16 mouse cellular contexts compared by ENCODE assay signal in the genomic region with DNA sequence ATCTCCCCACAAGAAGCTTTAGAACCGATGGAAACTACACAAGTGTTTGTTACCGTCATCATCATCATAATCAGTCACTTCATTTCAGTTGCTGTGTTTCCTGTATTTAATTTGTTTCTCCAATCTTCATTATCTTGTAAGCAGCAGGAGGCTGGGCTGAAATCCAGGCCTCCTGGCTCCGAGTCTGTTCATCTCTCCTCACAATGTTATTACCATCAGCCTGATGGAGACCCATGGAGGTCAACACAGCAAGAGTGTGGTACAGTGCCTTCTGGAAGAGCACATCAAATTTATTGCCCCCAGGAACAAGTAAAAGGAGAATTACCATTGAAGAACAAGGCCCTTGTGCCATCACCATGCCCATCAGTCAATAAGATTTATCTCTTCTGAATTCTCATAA.
A peak's percentile ranks its signal among the peaks of the same experiment; 100 is the strongest.
DNase-seq lines count a peak whose midpoint lies in the region; ATAC-seq lines count a peak whose summit lies in the region.
"Had no signal": no experiment of that assay in that cellular context is flagged by ENCODE, and none has a peak within 500 bp of the region (broad histone marks: within the 10 kb centered on the region; RNA-seq: fewer than 3 reads in every experiment).

No protein-coding gene starts in this region.

- H3K27me3 ChIP-seq in hindbrain, embryonic 13.5 days, result no peaks in the 10 kb centered on the region
- H3K27me3 ChIP-seq in hindbrain, embryonic 10.5 days (ENCODE audit: insufficient read depth, poor library complexity, severe bottlenecking), result no peaks in the 10 kb centered on the region
- H3K27me3 ChIP-seq: forebrain, embryonic 13.5 days; hindbrain, embryonic 15.5 days had no signal

- no peak overlapping the region for H3K27ac ChIP-seq in hindbrain, embryonic 13.5 days
- H3K27ac ChIP-seq in hindbrain, embryonic 10.5 days, result no peak overlapping the region
- H3K27ac ChIP-seq: embryonic facial prominence, embryonic 10.5 days; forebrain, embryonic 13.5 days; hindbrain, embryonic 15.5 days had no signal

- 47% methylated on average over 3 of the region's 3 CpGs for WGBS in hindbrain, embryonic 13.5 days
- 77% methylated on average over 3 of the region's 3 CpGs for WGBS in hindbrain, embryonic 10.5 days

- no peaks in the 10 kb centered on the region for H3K9me3 ChIP-seq in hindbrain, embryonic 13.5 days
- H3K9me3 ChIP-seq in hindbrain, embryonic 10.5 days, result no peaks in the 10 kb centered on the region
- H3K9me3 ChIP-seq: embryonic facial prominence, embryonic 10.5 days; forebrain, embryonic 13.5 days; hindbrain, embryonic 15.5 days had no signal

- no peak overlapping the region for H3K9ac ChIP-seq in hindbrain, embryonic 13.5 days
- H3K9ac ChIP-seq: forebrain, embryonic 13.5 days; hindbrain, embryonic 15.5 days had no signal

- no peak overlapping the region for H3K4me2 ChIP-seq in hindbrain, embryonic 13.5 days
- H3K4me2 ChIP-seq: forebrain, embryonic 13.5 days; hindbrain, embryonic 15.5 days; midbrain, embryonic 11.5 days had no signal

- no peak for ATAC-seq in cerebellum, adult (ENCODE audit: insufficient number of reproducible peaks, low FRiP score, low TSS enrichment)
- ATAC-seq in hindbrain, embryonic 13.5 days (ENCODE audit: low FRiP score), result peak; percentile 39; the same call in 1 of the 2 replicates
- ATAC-seq: forebrain, embryonic 13.5 days had no signal

- H3K36me3 ChIP-seq in hindbrain, embryonic 13.5 days, result no peaks in the 10 kb centered on the region
- no peaks in the 10 kb centered on the region for H3K36me3 ChIP-seq in hindbrain, embryonic 10.5 days
- H3K36me3 ChIP-seq: embryonic facial prominence, embryonic 10.5 days; hindbrain, embryonic 15.5 days had no signal

- H3K4me1 ChIP-seq in hindbrain, embryonic 13.5 days (replicated peaks), result peaks cover 12% of the 10 kb centered on the region; the same call in 1 of the 2 replicates
- peaks cover 9% of the 10 kb centered on the region for H3K4me1 ChIP-seq in hindbrain, embryonic 10.5 days (replicated peaks)
- H3K4me1 ChIP-seq: forebrain, embryonic 13.5 days; hindbrain, embryonic 15.5 days had no signal

- DNase-seq in cerebellum, adult 9-10 months, result peak; percentile 9
- no peak for DNase-seq in hindbrain, embryonic 10.5 days (ENCODE audit: low spot score)
- peak; percentile 17 for DNase-seq in brain, adult 2 months (ENCODE audit: low read depth, low spot score)
- DNase-seq in lung, postnatal 10 days, result peak; percentile 8
- no peak for DNase-seq in kidney, adult 11 months
- DNase-seq in testis, postnatal 10 days (ENCODE audit: low spot score), result no peak
- DNase-seq: kidney, adult 18-20 months; kidney, postnatal 14 days; layer of hippocampus, adult 9-11 months; spleen, adult 18-20 months had no signal

- H3K4me3 ChIP-seq in hindbrain, embryonic 13.5 days, result no peak overlapping the region
- no peak overlapping the region for H3K4me3 ChIP-seq in hindbrain, embryonic 10.5 days
- H3K4me3 ChIP-seq: embryonic facial prominence, embryonic 10.5 days; forebrain, embryonic 13.5 days; hindbrain, embryonic 15.5 days had no signal

Comparison
In these comparisons a context has a peak if more than half of its experiments do, and no peak if none do; other contexts are left out.
1. DNase-seq: peak in cerebellum, adult 9-10 months (single experiment), brain, adult 2 months (single experiment) and lung, postnatal 10 days (single experiment); none in hindbrain, embryonic 10.5 days (single experiment), kidney, adult 11 months (single experiment) and testis, postnatal 10 days (single experiment).